Mouse (Mus musculus): ENCODE results near the gene Jund. TPM values are rescaled to one million over a fixed set of nuclear protein-coding genes. Genes with fewer than 3 reads are reported as not detected.

Gene Jund
- total and polyA plus RNA-seq, 3 experiments = 16.5 to 18.8 TPM; not detected in 1

DNA sequence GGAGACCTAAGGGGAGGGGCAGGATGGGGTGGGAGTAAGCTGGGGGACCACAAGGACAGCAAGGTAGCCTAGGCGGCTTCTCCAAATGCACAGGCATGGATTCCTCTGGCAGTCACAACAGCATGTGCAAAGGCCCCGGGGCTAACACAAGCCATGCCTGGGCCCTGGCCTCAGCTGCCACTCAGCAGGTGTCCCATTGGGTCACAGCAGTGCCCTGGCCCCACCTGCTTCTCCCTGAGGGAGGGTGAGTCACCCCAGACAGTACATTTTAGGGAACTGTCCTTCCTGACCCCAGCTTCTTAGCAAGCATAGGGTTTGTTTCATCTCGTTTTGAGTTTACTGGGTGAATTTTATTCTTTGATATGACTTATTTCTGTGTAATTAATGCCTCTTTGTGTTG lies 16.1 kb upstream of the Jund start:
- no peaks in the 10 kb centered on the region for H3K4me1 ChIP-seq (ENCODE audit: control insufficient read depth in 1 of 2, insufficient read depth in 2 of 2, low read length in 2 of 2)
- no peaks in the 10 kb centered on the region for H3K9me3 ChIP-seq (replicated peaks; ENCODE audit: insufficient read depth, low read length)
- H3K79me2 ChIP-seq (ENCODE audit: control insufficient read depth, insufficient read depth, low read length, poor library complexity) = no peaks in the 10 kb centered on the region
- peaks cover 0 to 5% of the 10 kb centered on the region in 2 experiments; a peak in 3 of 4 replicates for H3K27me3 ChIP-seq (ENCODE audit: control insufficient read depth in 1 of 2, insufficient read depth in 2 of 2, low read length in 2 of 2)
- H3K9ac ChIP-seq (ENCODE audit: control insufficient read depth, low read depth, low read length, poor library complexity, severe bottlenecking) = no peak overlapping the region
- no peaks in the 10 kb centered on the region for H3K36me3 ChIP-seq (ENCODE audit: control insufficient read depth in 1 of 2, insufficient read depth in 2 of 2, low read length in 2 of 2)
- H3K4me3 ChIP-seq (ENCODE audit: control insufficient read depth in 1 of 2, insufficient read depth in 1 of 2, low read depth in 2 of 2, low read length in 2 of 2) = no peak overlapping the region
- H3K27ac ChIP-seq (ENCODE audit: control insufficient read depth, low read depth, low read length) = no peak overlapping the region
- TF ChIP-seq ETS1 (IDR thresholded peaks at IDR 0.05; ENCODE audit: low read depth, low read length) (no peak), CHD1 (IDR thresholded peaks at IDR 0.05; ENCODE audit: low read depth, low read length) (no peak), MAFK (IDR thresholded peaks at IDR 0.05; ENCODE audit: borderline replicate concordance, low read depth, low read length) (no peak), CHD2 (IDR thresholded peaks at IDR 0.05; ENCODE audit: low read length) (no peak), EP300 (IDR thresholded peaks at IDR 0.05; ENCODE audit: low read depth in 1 of 2, low read length in 2 of 2) (no peak), UBTF (IDR thresholded peaks at IDR 0.05; ENCODE audit: borderline replicate concordance, insufficient read depth, low read depth, low read length) (no peak)
- no peak for DNase-seq (ENCODE audit: low read depth, low spot score)

DNA sequence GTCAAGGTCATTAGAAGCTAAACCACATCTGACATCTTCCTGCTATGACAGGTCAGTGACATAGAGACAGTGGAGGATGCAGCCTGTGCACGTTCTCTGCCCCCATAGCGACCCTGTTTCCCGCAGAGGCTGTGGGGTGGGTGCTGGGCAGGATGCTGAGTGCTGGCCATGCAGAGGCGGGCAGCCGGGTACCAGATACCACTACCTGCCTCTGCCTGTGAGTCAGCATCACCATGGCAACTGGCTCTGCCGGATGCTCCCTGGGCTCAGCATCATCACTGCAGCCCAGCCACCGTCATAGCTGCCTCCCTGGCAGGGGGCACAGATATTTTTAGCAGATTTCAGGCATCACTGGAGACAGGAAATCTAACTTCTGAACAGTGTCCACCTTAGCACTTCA lies 14.5 kb upstream of the Jund start:
- Histone ChIP-seq H3K4me3 (ENCODE audit: control insufficient read depth in 1 of 2, insufficient read depth in 1 of 2, low read depth in 2 of 2, low read length in 2 of 2) (no peak overlapping the region), H3K27me3 (ENCODE audit: control insufficient read depth in 1 of 2, insufficient read depth in 2 of 2, low read length in 2 of 2) (peaks cover 0 to 5% of the 10 kb centered on the region in 2 experiments; a peak in 3 of 4 replicates), H3K36me3 (ENCODE audit: control insufficient read depth in 1 of 2, insufficient read depth in 2 of 2, low read length in 2 of 2) (no peaks in the 10 kb centered on the region), H3K9me3 (replicated peaks; ENCODE audit: insufficient read depth, low read length) (no peaks in the 10 kb centered on the region), H3K9ac (ENCODE audit: control insufficient read depth, low read depth, low read length, poor library complexity, severe bottlenecking) (no peak overlapping the region), H3K4me1 (ENCODE audit: control insufficient read depth in 1 of 2, insufficient read depth in 2 of 2, low read length in 2 of 2) (no peaks in the 10 kb centered on the region), H3K27ac (ENCODE audit: control insufficient read depth, low read depth, low read length) (no peak overlapping the region), H3K79me2 (ENCODE audit: control insufficient read depth, insufficient read depth, low read length, poor library complexity) (no peaks in the 10 kb centered on the region)
- DNase-seq (ENCODE audit: low read depth, low spot score) = no peak
- no peak for TF ChIP-seq MYB (IDR thresholded peaks at IDR 0.05; ENCODE audit: low read depth, low read length)
- TF ChIP-seq GABPA (IDR thresholded peaks at IDR 0.05; ENCODE audit: low read depth, low read length) = no peak
- TF ChIP-seq CHD2 (IDR thresholded peaks at IDR 0.05; ENCODE audit: low read length) = no peak
- TF ChIP-seq ZNF384 (IDR thresholded peaks at IDR 0.05; ENCODE audit: low read depth, low read length) = no peak
- TF ChIP-seq POLR2AphosphoS5 (IDR thresholded peaks at IDR 0.05; ENCODE audit: borderline replicate concordance, low read depth, low read length) = no peak
- no peak for TF ChIP-seq JUND (IDR thresholded peaks at IDR 0.05; ENCODE audit: low read depth, low read length)
- no peak for TF ChIP-seq MYC (IDR thresholded peaks at IDR 0.05; ENCODE audit: low read depth, low read length)
- TF ChIP-seq EP300 (IDR thresholded peaks at IDR 0.05; ENCODE audit: low read depth in 1 of 2, low read length in 2 of 2) = no peak
- TF ChIP-seq E2F4 (IDR thresholded peaks at IDR 0.05; ENCODE audit: borderline replicate concordance, low read depth, low read length) = no peak
- TF ChIP-seq SIN3A (IDR thresholded peaks at IDR 0.05; ENCODE audit: low read length) = no peak
- TF ChIP-seq SMC3 (IDR thresholded peaks at IDR 0.05; ENCODE audit: low read depth, low read length) = no peak
- no peak for TF ChIP-seq TCF12 (IDR thresholded peaks at IDR 0.05; ENCODE audit: low read depth, low read length)

Data from MEL (cell line).